Mouse (Mus musculus) left cerebral cortex, postnatal 14 days (tissue): ENCODE measurements around the gene Lnpep. TPM values are rescaled to one million over a fixed set of nuclear protein-coding genes. Genes with fewer than 3 reads are reported as not detected.
A peak's percentile ranks its signal among the peaks of the same experiment; 100 is the strongest.

Experiments
- DNase-seq, 2 experiments: peaks; one replicate each; pipeline ENCODE4 v3.0.0; 2021 to 2022; ENCODE audit warnings: low spot score in 2 of 2, mixed read lengths in 1 of 2
- intact Hi-C: fragments of 180-260 bp; cut with DNase I; formaldehyde crosslinking; loops from one replicate; pipeline ENCODE4 v1.15.1; 2025
- total RNA-seq, 2 experiments: library from RNA; stranded (reverse); gene quantifications; 2 replicates each; pipeline ENCODE4 v1.2.3; 2021

Gene Lnpep
- total RNA-seq, 2 experiments from 2014 or later: 71.8 to 88.7 TPM

DNA sequence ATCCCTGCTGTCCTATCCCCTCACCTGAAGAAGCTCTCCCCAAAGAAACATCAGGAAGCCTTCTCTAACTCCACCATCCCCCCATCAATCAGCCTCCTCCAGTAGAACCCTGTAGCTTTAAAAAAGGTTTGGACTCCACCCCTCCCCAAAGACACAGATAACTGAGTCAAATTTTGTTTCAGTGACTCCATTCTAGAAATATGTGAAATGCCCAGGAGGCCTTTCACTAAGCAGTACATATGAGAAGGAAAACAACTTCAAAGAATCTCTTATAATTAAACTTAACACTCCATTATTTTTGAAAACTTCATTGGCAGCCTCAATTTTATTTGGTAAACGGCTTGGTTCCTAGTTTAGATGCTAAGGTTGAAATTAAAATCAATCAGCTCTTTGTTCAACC, 6.4 kb downstream of the Lnpep start:
- no peak for DNase-seq
- intact Hi-C loops: no loop called here

- intact Hi-C loops: no loop called here
- no peak for DNase-seq
Observed at GRCm38 (mm10) chr17:17617440-17618204, 7.2 kb downstream of the Lnpep start.

GRCm38 (mm10) chr17:17612336-17612735, 12.5 kb downstream of the Lnpep start:
- intact Hi-C loops: no loop called here
- no peak for DNase-seq

DNA sequence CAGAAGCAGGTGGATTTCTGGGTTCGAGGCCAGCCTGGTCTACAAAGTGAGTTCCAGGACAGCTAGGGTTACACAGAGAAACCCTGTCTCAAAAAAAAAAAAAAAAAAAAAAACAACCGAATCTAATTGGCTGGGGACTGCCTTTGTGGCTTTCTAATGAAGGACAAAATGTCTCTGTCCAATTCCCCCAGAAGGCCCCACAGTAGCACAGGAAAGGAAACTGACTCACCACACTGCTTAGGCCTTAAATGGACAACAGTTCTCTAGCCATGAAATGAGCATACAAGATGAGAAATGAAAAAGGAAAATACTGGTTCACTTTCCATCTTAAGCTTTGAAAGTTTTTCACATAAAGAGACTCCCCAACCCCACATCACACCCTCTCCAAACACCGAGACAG, 15.3 kb downstream of the Lnpep start:
- intact Hi-C loops: no loop called here
- no peak for DNase-seq

GRCm38 (mm10) chr17:17608416-17608988, 16.3 kb downstream of the Lnpep start:
- intact Hi-C loops: no loop called here

GRCm38 (mm10) chr17:17604554-17604953, 20.3 kb downstream of the Lnpep start:
- intact Hi-C loops: no loop called here
- no peak for DNase-seq

More at GRCm38 (mm10) chr17:17608416-17608988, 16.3 kb downstream of the Lnpep start:
- DNase-seq: no peak

DNA sequence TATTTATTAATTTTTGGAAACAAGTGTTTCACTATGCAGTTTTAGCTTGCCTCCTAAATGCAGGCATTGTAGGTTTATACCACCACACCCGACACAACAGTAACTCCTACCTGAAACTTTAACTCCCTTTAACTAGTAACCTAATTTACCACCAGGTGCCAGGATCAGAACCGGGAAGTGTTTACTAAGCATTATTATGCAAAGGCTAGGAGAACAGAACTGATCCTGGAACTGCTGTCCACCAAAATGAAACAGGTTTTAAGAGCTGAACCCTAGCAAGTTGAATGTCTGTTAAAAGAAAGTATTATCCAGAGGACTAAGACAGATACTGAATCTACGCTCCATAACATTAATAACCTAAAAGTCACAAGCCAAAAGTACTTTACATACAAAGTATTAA, 21.2 kb downstream of the Lnpep start:
- intact Hi-C loops: no loop called here
- no peak for DNase-seq

- intact Hi-C loops: no loop called here
- DNase-seq: no peak
Observed at GRCm38 (mm10) chr17:17602786-17603185, 22.1 kb downstream of the Lnpep start.

DNA sequence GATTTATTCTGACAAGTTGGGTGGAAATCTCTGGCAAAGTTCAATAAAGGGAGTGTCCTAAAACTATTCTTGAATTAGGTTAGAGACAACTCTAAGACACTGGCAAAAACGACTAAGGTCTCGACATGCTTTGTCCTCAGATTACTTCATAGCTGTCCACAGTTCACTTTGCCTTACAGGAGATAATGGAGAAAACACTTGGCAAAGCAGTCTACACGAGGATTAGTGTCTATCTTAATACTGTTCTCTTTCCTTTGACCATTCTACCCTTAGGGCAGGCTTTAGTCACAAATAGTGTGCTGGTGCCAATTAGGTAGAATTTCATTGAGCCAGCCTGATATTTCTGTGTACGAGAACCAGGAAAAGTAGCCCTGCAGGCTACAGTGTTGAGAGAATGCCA, 22.5 kb downstream of the Lnpep start:
- intact Hi-C loops: no loop called here
- DNase-seq: no peak

- peak; percentile 47 to 54 for DNase-seq
- intact Hi-C loops: no loop called here
Observed at GRCm38 (mm10) chr17:17600804-17601252, 24.0 kb downstream of the Lnpep start.

DNA sequence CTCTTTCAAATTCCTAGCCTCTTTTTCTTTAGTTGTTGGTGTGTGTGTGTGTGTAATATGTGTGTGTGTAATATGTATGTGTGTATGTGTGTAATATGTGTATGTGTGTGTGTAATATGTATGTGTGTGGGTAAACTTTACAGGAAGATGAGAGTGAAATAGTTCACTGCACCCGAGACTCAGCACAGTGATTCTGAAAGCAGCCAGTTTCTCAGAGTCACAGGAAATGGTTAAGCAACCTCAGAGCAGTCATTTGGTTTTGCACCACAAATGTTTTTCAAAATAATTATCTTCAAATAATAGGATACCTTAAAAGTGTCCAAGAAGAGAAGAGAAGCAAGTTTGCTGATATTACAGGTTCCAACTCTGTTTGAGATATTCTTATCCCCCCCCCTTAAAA, 24.8 kb downstream of the Lnpep start:
- DNase-seq: no peak
- intact Hi-C loops: no loop called here

GRCm38 (mm10) chr17:17598355-17598754, 26.5 kb downstream of the Lnpep start:
- no peak for DNase-seq
- intact Hi-C loops: no loop called here

- intact Hi-C loops: no loop called here
- DNase-seq: peak; percentile 23 to 56
Observed at GRCm38 (mm10) chr17:17592926-17593325, 31.9 kb downstream of the Lnpep start.

DNA sequence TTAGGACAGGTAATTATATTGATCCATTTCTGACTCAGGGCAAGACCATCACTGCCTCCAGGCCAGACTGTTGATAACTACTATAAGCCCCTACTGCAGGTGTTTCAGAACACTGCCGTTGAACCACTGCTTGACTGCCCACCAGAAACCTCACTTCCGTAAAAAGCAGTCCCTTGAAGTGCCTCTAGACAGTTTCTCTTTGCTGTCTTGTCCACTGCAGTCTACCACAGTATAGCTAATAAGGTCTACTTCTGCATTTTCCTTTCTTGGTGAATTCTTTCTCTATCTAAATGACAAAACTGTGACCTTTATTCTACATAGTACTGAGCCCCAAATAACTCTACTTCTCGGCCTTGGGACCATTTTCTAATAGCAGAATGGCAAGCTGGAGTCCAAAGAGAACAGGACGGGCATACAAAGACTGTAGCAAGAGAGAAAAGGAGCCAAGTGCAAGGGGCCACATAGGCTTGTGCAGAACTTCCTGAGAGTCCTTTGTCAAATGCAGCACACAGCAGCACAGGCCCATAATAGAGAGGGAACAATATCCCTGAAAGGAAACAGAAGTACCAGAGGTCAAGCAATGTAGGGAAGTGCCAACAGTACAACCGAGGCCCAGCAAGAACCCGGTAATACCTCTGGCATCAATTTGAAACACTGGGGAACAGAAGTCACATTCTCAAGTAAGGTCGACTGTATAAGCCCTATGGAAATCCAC, 37.4 kb downstream of the Lnpep start:
- DNase-seq: no peak
- intact Hi-C loops: no loop called here

GRCm38 (mm10) chr17:17585115-17585514, 39.7 kb downstream of the Lnpep start:
- intact Hi-C loops: no loop called here
- DNase-seq: no peak

DNA sequence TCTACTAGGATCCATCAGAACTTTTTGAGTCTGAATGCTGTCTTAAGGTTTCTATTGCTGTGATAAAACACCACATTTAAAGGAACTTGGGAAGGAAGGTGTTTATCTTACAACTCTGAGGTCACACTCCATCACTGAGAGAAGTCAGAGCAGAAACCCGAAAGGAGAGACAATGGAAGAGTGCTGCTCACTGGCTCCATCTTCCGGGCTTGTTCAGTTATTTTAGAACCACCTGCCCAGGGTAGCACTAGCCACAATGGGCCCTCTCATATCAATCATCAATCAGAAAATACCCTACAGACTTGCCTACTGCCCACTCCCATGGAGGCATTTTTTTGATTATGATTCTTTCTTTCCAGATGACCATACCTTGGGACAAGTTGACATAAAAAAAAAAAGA, 41.0 kb downstream of the Lnpep start:
- intact Hi-C loops: no loop called here
- DNase-seq: no peak

GRCm38 (mm10) chr17:17581234-17581633, 43.6 kb downstream of the Lnpep start:
- no peak for DNase-seq
- intact Hi-C loops: no loop called here

GRCm38 (mm10) chr17:17576399-17576798, 48.5 kb downstream of the Lnpep start:
- intact Hi-C loops: no loop called here
- no peak for DNase-seq

DNA sequence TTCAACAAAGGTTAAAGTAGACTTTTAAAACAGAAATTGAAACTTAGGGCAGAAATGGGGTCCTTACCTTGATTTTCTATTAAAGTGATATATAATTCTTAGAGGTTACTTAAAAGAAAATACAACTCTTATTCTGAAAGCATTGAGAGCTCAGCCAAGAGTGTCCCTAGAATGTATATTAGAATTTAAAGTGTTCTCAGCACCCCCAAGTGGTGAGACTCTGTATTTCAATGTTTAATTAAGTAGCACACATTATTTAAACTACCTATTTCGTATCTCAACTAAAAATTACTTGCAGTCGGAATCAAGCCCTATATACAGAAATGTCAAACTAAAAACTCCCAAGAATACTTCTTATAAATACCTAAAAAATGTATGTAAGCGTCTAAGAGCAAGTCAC, 57.8 kb downstream of the Lnpep start:
- intact Hi-C loops: loop anchor here (10.0 kb wide), 1 partner anchor 172 kb away; no protein-coding TSS in a partner anchor
- peak; percentile 58 to 72 for DNase-seq

- intact Hi-C loops: no loop called here
- DNase-seq: no peak
Observed at GRCm38 (mm10) chr17:17548958-17549357, 75.9 kb downstream of the Lnpep start.

DNA sequence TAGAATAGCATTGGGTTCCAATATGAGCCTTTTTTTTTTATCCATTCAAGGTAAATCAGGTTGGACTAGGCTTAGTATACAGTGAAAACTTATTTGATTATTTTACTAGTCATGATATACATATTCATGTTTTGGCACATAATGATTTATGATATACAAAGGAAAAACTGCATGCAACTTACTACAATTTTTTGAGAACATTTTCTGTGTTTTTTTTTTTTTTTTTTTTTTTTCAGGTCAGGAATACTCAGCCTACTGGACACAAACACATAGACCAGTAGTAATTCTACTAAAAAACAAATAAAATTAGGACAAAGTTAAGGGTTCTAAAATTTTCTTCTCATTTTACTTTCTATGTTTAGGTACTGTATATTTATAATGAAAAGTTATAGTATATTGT, 93.5 kb downstream of the Lnpep start:
- no peak for DNase-seq
- intact Hi-C loops: no loop called here
